ENCODE assay signal across 18 mouse cellular contexts in the genomic region with DNA sequence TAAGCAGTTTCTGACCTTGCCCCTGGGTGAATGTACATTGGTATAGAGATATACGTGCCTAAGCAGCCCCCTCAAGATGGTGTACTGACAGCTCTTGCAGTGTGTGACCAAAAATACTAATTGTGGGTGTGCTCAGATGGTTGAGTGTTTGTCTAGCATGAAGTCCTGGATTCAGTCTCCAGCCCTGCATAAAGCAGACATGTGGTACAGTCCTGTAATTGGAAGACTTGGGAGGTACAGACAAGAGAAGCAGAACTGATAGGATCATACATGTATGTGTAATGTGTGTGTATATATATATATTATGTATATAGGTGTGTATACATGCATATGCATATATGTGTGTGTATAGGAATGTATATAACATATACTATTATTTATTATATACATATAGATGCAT. TPM values are rescaled to one million over a fixed set of nuclear protein-coding genes. Genes with fewer than 3 reads are reported as not detected.
"Had no signal": no experiment of that assay in that cellular context is flagged by ENCODE, and none has a peak within 500 bp of the region (broad histone marks: within the 10 kb centered on the region; RNA-seq: fewer than 3 reads in every experiment).

No protein-coding gene starts in this region.

- H3K4me3 ChIP-seq: liver, embryonic 12.5 days; midbrain, embryonic 10.5 days; midbrain, embryonic 15.5 days; myocyte; neural tube, embryonic 12.5 days had no signal

- H3K4me1 ChIP-seq: liver, embryonic 12.5 days; midbrain, embryonic 10.5 days; midbrain, embryonic 15.5 days; neural tube, embryonic 12.5 days had no signal

- H3K36me3 ChIP-seq: liver, embryonic 12.5 days; midbrain, embryonic 10.5 days; midbrain, embryonic 15.5 days; neural tube, embryonic 12.5 days had no signal

- H3K9me3 ChIP-seq: liver, embryonic 12.5 days; midbrain, embryonic 10.5 days; midbrain, embryonic 15.5 days; neural tube, embryonic 12.5 days had no signal

- H3K27me3 ChIP-seq: liver, embryonic 12.5 days; midbrain, embryonic 15.5 days; neural tube, embryonic 12.5 days had no signal

- H3K9ac ChIP-seq: liver, embryonic 12.5 days; liver, embryonic 14.5 days; lung, embryonic 14.5 days; midbrain, embryonic 15.5 days; neural tube, embryonic 12.5 days had no signal

- H3K4me2 ChIP-seq: liver, embryonic 12.5 days; lung, embryonic 14.5 days; midbrain, embryonic 15.5 days; neural tube, embryonic 12.5 days had no signal

- DNase-seq: lung, adult 18-20 months; lung, embryonic 14.5 days; lung, postnatal 10 days; lung, postnatal 4 days; retina, postnatal 1 day; right cerebral cortex, adult 18-20 months; right cerebral cortex, postnatal 25 days; right cerebral cortex, postnatal 4 days; spleen, adult 18-20 months; thymus, adult 18-20 months; thymus, postnatal 14 days; thymus, postnatal 36 days had no signal

- ATAC-seq: liver, embryonic 12.5 days; midbrain, embryonic 15.5 days had no signal

- H3K27ac ChIP-seq: liver, embryonic 12.5 days; liver, embryonic 14.5 days; midbrain, embryonic 10.5 days; midbrain, embryonic 15.5 days; neural tube, embryonic 12.5 days had no signal

RNA-seq across cellular contexts. Expression of a gene that starts 32.4 kb away (rescaled TPM):
- polyA plus RNA-seq: myocyte had no signal
